Mouse (Mus musculus) heart, adult 2 months (tissue): ENCODE measurements around the gene Abhd17b.

Experiments used
- CTCF ChIP-seq: fragments of 200-600 bp; IDR thresholded peaks from 2 replicates; pipeline ENCODE4 v1.8.1; 2022; ENCODE audit warnings: antibody characterized with exemption, mild to moderate bottlenecking, moderate library complexity
- EP300 ChIP-seq: fragments of 200-500 bp; IDR thresholded peaks from 2 replicates; pipeline ENCODE4 v1.6.1; 2011; ENCODE audit warnings: low read depth, low read length, control low read depth; ENCODE audit not compliant: insufficient read depth
- POLR2A ChIP-seq: fragments of 200-500 bp; IDR thresholded peaks from 2 replicates; pipeline ENCODE4 v1.6.1; 2011; ENCODE audit warnings: mild to moderate bottlenecking, low read depth, low read length, control low read depth; ENCODE audit not compliant: insufficient read depth

DNA sequence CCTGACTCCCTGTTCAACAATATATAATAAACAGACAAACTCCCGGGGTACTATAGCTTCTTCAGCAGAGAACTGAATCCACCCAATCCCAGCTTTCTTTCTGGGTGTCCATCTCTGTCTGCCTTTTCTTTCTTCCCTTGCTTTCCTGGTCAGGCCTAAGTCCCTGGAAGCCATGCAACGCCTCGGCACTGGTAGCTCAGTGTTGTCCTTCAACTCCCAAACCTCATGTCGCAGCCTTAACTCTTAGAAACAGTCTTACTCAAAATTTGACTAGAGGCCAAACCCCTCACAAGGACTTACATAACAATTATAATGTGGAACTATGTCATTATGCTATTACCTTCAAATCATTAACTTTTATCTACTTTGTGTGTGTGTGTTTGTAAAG lies 28.8 kb upstream of the Abhd17b start:
- no peak for TF ChIP-seq CTCF
- TF ChIP-seq POLR2A: no peak
- no peak for TF ChIP-seq EP300
